Mouse (Mus musculus) c-Kit-positive CD71-positive TER-119-negative erythroid progenitor cells, embryonic 14.5 days (primary cell): ENCODE results near the gene Cideb.

Source experiments
- DNase-seq: peaks from one replicate; pipeline ENCODE4 v3.0.0-alpha.2; 2013; ENCODE audit warnings: low read depth

Cideb gene

DNA sequence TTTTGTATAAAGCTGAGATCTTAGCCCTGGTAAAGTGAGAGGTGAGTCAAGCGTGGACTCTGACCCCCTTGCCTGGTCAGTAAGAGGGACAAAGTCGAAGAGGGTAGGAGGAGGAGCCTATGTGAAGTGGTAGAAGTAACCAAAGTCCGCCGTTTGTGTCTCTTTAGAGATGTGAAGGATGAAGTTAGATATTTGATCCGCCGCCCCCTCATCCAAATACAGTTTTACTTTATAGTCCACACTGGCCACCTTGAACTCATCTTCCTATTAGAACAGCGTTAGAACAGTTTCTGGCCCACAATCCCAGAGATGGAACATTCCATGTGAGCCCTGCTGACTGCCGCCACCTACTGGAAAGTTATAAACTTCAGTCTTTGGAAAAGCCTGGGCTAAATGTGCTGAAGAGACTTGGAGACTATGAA, at the start of gene Cideb:
Gene Cideb (minus strand): TSS at position 96 of the 422 bp plus-strand sequence.
- DNase-seq, result peak; percentile 62

DNA sequence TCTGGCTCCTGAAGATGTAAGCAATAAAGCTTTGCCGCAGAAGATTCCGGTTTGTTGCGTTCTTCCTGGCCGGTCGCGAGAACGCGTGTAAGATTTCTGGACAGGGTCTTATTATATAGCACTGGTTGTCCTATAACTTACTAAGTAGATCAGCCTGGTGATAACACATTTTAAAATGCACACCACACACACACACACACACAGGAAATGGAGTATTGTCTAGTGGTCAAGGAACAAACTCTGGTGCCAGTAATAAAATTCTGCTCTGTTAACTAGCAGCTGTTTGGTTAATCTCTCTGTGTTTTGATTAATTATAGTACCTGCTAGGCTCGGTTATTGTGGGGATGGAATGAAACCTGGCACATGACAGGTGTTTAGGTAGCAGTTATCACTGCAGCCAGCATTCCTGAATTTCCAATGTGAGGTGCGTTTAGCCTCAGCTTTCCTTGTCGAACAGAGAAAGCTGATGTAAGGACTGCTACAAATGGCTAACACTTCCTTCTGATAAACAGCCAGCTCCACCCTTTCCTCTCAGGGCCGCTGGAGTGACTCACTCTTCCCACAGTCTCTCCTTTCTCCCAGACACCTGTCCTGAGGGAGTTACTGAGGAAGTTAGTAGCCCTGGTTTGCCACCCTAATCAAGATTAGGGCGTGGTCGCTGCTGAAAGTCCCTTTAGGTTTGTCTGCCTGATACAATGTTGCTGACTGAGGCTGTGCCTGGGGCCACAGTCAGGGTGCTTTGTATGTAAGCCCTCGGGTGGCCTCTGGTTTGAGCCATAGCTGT, 37.3 kb upstream of the Cideb start:
- peak; percentile 40 for DNase-seq

DNA sequence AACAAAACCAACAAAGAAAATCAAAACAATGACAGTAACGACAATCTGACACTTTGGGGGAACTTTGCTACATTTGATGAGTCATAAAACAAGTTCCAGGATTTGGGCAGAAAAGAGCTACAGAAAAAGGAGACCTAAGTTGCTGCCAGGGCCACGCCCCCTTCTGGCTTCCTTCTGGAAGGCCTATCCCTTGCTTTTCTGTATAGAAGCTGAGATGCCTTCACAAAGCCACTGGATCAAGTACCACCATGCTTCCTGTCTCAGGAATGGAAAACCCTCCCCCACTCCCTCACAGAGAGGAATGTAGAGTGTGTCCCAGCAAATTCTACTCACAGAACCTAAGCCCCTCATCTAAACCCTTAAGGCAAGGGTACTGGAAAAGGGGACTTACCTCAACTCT, 35.7 kb upstream of the Cideb start:
- DNase-seq, result no peak

DNA sequence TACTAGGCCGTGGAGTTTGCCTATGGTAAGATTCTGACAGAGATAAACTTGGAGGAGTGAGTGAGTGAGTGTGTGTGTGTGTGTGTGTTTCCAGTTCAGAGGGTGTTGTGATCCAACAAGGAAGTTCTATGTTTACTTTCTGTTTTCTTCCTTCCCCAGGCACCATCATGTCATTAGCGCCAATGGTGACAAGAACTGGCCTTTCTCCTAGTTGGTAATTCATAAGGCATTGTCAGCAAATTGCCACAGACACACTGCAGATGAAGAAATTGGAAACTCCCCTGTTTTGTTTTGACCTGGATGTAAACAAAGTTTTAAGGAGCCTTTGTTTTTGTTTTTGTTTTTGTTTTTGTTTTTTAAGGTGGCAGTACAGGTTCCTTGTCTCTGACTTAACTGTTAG, 35.2 kb upstream of the Cideb start:
- DNase-seq, result no peak

DNA sequence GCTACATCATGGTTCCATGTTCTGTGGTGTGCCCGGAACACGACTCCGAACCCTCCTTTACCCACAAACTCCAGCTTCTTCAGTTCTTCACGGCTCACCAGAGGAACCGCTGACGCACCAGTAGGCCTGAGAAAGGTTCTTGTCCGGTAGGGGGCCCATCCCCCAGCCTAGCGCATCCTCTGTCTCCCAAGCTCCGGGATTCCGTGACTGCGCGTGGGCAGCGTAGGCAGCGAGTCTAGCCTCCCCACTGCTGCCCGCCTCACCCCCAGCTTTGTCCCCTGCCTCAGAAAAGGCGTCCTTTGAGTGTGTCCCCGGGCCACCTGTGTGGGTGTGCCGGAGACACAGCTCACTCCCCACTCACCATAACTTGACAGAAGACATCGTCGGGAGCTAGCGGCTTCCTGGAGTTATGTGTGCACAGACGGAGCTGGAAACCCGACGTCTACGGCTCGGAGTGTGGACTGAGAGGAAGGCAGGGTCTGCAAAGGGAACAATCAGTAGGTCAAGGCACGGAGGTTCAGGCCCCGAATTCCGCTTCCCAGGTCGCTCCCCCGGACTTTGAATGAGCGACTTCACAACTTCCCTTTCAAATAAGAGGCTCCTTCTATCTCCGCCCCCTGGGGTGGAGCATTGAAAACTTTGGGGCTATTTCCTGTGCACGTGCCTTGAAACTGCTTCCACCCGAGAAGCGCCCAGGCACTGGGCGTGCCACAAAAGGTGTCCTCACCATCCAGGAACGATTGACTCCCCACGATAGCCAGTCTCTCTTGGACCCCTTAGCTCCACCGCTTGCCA, 30.2 kb upstream of the Cideb start, which contains the start of gene Ripk3:
Gene Ripk3 (minus strand): TSS at position 610 of the 795 bp plus-strand sequence.
- peak; percentile 68 for DNase-seq

DNA sequence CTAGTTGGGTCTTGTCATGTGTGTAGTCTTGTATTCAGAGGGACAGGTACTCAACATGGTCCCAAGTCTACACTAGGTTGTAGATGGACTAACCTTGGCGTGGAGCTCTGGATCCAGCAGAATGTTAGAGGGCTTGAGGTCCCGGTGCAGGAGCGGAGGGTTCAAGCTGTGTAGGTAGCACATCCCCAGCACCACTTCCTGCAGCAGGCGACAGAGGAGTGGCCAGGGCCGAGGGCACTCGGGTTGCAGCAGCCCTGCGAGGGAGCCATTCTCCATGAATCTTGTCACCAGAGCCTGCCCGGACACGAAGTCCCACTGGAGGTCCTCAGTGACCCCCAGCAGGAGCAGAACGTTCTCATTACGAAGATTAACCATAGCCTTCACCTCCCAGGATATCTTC, 29.5 kb upstream of the Cideb start:
- no peak for DNase-seq

DNA sequence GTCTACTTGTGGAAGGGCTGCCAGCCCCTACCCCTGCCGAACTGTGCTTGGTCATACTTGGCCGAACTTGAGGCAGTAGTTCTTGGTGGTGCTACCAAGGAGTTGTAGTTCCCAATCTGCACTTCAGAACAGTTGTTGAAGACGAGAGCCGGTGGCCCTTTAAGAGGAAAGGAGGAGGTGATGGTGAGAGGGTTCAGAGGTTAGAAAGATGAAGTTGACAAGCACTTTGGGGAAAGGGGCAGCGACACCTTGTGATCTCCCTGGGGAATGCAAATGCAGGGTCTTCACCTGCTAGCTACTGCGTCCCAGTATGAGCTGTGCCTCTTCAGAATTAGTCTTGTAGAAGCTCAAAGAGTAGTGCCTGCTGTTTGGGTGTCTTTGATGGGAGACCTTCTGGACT, 26.9 kb upstream of the Cideb start:
- DNase-seq, result no peak

DNA sequence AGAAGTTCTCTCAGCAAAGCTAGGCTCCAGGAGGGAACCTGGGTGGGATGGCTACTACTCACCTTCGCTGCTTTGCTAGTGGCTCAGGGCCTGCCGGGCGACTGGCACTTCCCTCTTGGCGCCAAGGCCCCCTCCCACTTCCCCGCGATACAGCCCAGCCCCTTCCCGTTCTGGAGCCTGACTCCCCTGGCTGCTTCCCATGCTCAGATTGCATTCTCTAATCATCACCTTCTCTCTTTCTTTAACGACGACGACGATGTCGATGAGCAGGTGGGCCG, 25.6 kb upstream of the Cideb start, which contains the start of gene Adcy4:
Gene Adcy4 (minus strand): TSS at position 138 of the 278 bp plus-strand sequence.
- DNase-seq, result no peak

DNA sequence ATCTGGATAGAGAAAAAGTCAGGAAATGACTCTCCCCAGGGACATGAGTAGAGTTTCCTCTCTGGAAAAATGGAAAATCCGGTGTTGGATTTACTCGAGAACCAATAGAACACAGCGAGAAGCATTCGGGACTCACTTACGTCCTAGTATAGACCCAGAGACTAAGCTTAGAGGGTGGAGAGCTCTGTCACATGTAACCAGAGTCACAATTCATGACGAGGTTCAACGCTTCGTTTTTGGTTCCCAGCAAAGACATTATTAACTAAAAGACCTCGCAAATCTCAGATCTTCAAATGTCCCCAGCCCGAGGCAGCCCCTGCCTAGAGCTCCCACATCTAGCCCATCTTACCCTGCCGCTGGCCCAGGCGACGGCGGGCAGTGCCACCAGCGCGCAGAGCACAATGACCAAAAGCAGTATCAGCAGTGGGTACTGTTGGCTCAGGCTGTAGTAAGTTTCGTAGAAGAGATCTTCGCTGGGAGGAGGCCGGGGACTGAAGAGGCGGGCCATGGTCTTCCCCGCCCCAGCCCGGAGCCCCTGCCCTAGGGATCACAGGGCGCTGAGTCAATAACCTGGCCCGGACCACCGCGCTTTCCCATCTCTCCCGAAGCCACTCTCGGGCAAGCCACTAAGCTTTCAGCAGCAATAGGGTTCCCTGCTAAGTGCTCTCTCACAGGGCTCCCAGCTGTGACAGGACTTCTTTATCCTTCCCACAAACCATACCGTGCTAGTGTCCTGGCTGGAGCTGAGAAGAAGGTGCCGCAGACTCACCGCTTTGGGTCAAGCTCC, 25.1 kb upstream of the Cideb start:
- DNase-seq, result no peak

DNA sequence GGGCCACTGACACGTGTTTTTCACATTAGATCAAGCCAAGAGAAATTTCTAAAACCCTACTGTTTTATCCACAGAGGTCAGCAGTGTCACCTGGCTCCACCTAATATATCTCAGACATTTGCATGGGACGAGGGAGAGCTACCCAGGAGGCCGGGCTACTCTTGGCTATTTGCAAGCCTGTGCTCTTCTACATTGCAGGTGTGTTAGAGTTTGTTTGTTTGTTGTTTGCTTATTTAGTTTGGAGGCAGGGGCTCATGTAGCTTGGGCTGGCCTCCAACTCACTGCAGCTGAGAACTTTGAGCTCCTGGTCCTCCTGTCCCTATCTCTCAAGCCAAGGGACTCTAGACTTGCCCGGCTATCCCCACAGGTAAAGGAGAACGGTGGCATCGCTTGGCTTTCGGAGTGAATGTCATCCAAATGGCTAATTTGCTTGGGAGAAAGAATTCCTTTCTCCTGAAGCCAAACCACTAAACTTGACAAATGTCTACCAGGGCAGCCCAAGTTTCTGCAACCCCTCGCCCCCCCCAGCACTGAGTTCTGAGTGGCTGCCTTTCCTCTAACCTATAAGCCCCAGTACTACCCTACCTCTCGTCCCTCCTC, 24.2 kb upstream of the Cideb start:
- DNase-seq, result no peak

DNA sequence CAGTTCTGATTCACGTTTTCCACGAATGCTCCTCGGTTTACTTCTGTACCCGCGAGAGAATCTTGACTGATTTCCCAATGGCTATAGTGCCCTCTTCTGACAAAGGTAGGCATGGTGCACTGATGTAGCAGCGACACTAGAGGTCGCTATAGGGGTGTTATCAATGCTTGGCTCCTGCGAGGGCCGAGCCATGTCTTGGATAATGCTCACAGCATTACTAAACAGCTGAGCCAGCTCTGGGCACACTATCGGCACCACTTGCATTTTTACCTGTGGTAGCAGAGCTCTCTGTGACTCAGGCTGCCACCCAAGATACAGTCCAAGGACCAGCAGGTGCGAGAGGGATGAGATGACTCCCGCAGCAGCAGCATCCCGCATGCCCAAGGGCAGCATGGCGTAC, 23.1 kb upstream of the Cideb start:
- peak; percentile 56 for DNase-seq

DNA sequence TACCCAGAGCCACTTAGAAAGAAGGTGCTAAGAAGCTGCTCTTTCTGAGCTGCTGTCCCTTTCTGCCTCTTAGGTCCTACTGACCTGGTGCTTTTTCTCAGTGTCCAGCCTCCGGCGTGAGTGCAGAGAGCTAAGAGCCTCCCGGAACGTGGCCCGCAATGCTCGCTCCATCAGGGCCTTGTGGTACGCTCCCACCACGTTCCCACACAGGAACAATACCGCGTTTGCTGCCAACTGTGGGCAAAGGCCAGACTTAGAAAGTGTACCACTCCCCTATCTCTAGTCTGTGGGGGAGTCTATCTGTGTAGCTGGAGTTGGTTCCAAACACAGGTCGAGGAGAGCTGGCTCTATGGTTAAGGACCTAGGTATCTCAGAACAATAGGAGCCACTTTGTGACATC, 22.5 kb upstream of the Cideb start:
- DNase-seq, result no peak

DNA sequence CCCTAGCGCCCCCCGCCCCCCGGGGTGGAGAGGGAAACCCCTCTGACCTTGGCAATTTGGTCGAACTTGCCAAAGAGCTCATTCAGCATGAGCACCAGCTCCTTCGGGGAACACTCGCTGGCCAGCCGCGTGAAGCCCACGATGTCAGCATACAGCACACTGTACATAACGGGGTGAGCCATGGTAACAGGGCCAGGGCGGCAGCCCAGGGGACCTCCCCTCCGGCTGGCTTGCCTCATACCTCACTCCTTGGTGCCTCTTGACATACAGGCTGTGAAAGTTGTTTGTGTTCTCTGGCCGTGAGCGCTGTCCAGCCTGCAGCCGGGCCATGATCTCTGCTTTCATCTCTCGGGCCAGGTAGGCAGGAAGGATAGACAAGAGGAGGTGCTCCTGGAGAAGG, 21.4 kb upstream of the Cideb start:
- no peak for DNase-seq

DNA sequence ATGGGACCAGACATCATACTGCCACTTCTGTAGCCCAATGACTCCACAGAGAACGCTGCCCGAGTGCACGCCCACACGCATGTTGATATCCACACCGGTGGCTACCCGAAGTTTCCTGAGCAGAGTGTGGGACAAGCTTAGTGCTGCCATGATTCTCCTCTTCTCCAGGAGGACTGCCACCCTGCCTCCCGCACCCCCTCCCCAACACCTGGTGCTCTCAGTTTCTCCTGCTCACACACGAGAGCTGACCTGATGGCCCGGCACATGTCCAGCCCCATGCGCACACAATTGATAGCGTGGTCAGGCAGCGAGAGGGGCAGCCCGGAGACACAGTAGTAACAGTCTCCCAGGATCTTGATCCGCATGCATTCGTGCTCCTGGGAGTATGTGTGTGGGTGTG, 20.4 kb upstream of the Cideb start:
- DNase-seq, result no peak

DNA sequence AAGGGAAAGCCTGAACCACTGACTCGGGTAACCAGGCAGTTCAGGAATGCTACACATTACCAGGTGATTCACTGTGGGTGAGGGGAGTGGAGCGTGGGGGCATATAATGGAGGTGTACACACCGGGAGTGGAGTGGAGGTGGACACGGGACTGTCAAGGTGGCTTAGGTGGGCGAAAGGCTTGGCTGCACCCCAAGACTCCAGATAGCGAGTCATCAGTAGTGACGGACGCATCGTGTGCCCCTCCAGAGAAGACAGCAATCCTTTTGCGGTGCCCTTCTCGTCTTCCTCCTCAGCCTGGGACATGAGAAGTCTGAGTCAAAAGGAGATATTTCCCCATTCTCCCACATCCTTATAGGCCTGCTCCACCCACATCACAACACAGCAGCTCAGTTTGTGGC, 19.5 kb upstream of the Cideb start:
- no peak for DNase-seq

DNA sequence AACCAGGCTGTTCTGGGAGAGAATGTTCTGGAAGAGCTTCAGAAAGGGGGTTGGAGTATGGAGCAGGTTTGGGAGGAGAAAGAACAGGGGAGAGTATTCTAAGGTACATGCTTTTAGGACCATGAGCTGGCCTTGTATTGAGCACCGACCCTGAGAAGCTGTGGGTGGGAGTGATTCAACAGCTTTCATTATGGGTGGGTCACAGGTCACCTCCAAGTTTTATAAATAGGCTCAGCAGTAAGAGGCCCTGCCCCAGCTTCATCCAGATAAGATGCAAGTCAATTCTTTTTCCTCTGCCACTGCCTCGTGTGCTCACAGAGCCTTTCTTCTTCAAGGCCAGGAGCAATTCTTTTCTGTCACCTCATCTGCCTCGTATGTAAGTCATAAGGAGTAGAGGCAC, 18.9 kb upstream of the Cideb start:
- no peak for DNase-seq

DNA sequence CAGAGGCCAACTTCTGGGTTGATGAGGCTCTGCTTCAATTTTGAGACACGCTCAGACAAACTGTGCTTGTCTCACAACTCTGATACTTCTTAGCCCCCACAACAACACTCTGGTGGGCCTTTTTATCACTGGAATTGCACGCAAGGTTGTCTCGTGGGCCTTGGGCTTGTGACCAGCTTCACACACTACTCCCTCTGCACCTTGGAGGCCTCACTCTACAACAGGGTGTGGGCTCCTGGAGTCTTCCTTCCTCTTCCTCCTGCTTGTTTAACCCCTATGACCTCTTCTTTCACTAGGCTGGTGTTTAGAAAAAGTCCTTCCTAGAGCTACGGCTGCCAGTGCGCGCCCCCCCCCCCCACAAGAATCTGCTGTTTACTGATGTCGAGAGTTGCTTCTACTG, 18.5 kb upstream of the Cideb start:
- DNase-seq, result no peak

DNA sequence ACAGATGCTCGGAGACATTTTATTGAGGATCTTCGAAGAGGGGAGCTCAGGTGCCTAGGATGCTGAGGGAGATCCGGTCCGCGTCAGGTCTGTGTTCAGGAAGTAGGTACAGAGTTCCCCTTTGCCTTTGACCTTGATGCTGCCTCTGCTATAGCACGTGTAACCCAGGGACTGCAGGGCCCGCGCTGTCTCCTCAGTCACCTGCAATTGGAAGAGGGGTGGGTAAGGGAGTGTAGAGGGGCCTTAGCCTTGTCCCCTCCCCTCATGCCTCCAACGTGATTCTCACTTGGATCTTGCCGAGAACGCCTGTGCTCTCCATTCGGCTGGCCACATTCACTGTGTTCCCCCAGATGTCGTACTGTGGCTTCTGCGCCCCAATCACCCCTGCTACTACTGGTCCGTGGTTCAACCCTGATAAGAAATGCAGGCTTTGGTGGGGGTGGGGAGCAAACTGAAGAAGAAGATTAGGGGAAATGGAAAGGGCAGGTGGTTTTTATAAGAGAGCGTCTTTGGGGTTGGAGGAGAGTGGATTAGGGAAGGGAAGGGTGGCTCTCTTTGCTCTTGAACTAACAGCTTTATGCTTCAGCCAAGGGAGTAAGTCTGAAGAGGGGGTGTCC, 10.9 kb upstream of the Cideb start:
- DNase-seq, result peak; percentile 54

DNA sequence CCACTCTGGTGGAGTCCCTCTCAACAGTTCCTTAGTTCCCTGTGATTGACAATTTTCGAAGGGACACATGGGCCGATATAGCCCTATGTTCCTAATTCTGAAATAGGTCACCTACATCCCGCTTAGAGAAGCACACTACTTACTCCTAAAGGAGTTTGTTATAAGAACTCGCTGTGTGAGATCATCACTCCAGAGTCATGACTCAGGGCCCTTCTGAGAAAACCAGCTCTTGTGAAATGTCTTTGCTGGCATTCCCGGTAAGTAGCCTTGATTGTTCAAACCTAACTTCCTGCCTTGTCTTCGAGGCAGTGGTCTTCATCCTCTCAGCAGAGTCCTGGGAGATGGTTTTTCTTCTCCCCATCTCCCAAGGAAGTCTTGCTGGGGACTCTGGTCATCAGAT, 10.3 kb upstream of the Cideb start:
- no peak for DNase-seq

DNA sequence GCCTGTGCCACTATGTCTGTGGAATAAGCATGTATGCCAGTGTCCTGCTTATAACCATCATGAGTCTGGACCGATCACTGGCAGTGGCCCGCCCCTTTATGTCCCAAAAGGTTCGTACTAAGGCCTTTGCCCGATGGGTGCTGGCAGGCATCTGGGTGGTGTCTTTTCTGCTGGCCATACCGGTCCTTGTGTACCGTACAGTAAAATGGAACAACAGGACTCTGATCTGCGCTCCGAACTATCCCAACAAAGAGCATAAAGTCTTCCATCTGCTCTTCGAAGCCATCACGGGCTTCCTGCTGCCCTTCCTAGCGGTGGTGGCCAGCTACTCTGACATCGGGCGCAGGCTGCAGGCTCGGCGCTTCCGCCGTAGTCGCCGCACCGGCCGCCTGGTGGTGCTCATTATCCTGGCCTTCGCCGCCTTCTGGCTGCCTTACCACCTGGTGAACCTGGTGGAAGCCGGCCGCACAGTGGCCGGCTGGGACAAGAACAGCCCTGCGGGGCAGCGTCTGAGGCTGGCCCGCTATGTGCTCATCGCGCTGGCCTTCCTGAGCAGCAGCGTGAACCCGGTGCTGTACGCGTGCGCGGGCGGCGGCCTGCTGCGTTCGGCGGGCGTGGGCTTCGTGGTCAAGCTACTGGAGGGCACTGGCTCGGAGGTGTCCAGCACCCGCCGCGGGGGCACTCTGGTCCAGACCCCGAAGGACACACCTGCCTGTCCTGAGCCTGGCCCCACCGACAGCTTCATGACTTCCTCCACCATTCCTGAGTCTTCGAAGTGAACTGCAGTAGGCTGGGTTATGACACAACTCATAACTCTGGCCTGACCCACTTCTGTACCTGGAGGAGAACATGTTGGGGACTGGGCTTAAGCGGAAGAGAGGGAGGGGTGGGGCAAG, 9.5 kb upstream of the Cideb start:
- no peak for DNase-seq

DNA sequence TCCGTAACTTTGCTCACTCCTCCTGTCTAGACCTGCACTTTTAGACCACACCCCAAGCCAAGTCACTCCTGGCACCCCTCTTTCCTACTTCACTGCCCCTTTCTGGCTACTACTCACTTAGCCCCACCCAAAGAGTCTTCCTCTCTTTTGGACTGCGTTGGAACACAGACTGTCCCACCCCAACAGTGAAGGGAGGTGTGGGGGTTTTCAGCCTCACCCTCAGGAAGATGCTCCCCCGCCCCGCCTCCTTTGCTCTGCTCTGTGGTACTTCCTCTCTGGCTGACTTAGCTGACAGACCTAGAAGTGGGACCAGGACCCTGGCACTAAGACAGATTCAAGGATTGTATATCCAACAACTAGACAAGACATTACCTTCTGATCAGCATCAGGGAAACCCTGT, 7.4 kb upstream of the Cideb start, which contains the start of gene Ltb4r1:
Gene Ltb4r1 (plus strand): TSS at position 267 of the 400 bp plus-strand sequence.
- DNase-seq, result no peak
